Mouse (Mus musculus) lung, postnatal 0 days (tissue): ENCODE results near the gene Znrf1. TPM values are rescaled to one million over a fixed set of nuclear protein-coding genes. Genes with fewer than 3 reads are reported as not detected.

Experiments used
- ATAC-seq: fragments of 200-750 bp; cut with Nextera tagmentation; 2 replicates; pipeline ENCODE4 v1.8.0; 2017; ENCODE audit warnings: moderate library complexity
- DNase-seq: peaks from one replicate; pipeline ENCODE4 v3.0.0-alpha.2; 2016; ENCODE audit warnings: low spot score
- H3K27ac ChIP-seq: fragments of 300-500 bp; sonication (generic); 2 replicates; pipeline ENCODE4 v1.5.1; 2014; ENCODE audit warnings: antibody characterized with exemption, mild to moderate bottlenecking, low read length, mixed read lengths
- H3K27me3 ChIP-seq: fragments of 300-500 bp; sonication (generic); replicated peaks from 2 replicates; pipeline ENCODE4 v1.6.1; 2014; ENCODE audit warnings: low read length, mixed read lengths; ENCODE audit not compliant: insufficient read depth
- H3K36me3 ChIP-seq: fragments of 300-500 bp; sonication (generic); 2 replicates; pipeline ENCODE4 v1.6.1; 2014; ENCODE audit warnings: low read length, mixed read lengths; ENCODE audit not compliant: insufficient read depth
- H3K4me1 ChIP-seq: fragments of 300-500 bp; sonication (generic); 2 replicates; pipeline ENCODE4 v1.6.1; 2014; ENCODE audit warnings: antibody characterized with exemption, low read depth, low read length, mixed read lengths; ENCODE audit not compliant: insufficient read depth
- H3K4me2 ChIP-seq: fragments of 300-500 bp; sonication (generic); replicated peaks from 2 replicates; pipeline ENCODE4 v1.6.1; 2014; ENCODE audit warnings: low read depth, mild to moderate bottlenecking, low read length, moderate library complexity, mixed read lengths
- H3K4me3 ChIP-seq: fragments of 300-500 bp; sonication (generic); 2 replicates; pipeline ENCODE4 v1.5.1; 2014; ENCODE audit warnings: low read depth, low read length
- H3K9ac ChIP-seq: fragments of 300-500 bp; sonication (generic); replicated peaks from 2 replicates; pipeline ENCODE4 v1.6.1; 2014; ENCODE audit warnings: low read depth, mild to moderate bottlenecking
- H3K9me3 ChIP-seq: fragments of 300-500 bp; sonication (generic); 2 replicates; pipeline ENCODE4 v1.6.1; 2016; ENCODE audit warnings: low read length, mixed read lengths
- CTCF ChIP-seq: IDR thresholded peaks from 2 replicates; pipeline ENCODE4 v1.5.1; 2016; ENCODE audit warnings: antibody characterized with exemption, mild to moderate bottlenecking
- EP300 ChIP-seq: IDR thresholded peaks from 2 replicates; pipeline ENCODE4 v1.6.1; 2016; ENCODE audit warnings: antibody characterized with exemption, mild to moderate bottlenecking, control low read depth
- WGBS: fragments of 180-500 bp; shearing (Covaris S2); extraction: QIAGEN DNeasy Blood & Tissue Kit; methylation state at CpG from one replicate; pipeline ENCODE4 v1.1.7; 2014; 5-methylcytosine and 5-hydroxymethylcytosine counted together
- polyA plus RNA-seq: library from polyadenylated mRNA; unstranded; fragments of >200 nt; fragmentation: Nextera tagmentation; extraction: Ambion mirVana; gene quantifications from 2 replicates; pipeline ENCODE4 v1.2.1, GENCODE M21; 2015

Gene Znrf1
- polyA plus RNA-seq, 1 experiment from 2014 or later, result 24.5 TPM

DNA sequence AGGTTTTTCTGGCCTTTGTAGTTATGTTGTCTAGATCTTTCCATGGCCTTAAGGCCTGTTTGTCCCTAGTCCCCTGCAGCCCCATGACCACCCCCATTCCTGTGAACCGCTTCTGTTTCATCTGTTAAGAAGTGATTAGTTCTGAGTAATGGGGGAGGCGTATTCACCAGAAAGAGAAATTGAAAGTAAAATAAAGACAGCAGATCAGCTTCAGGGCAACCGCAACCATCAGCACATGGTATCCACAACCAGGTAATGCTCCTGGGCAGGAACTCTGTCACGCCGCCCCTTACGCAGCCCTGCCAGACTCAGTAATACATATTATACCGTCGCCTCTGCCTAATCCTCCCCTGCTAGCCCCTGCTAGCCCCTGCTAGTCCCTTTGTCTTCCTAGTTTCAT is 109.8 kb downstream of the Znrf1 start:
- Histone ChIP-seq H3K27me3 (no peaks in the 10 kb centered on the region), H3K9ac (no peak overlapping the region), H3K9me3 (no peaks in the 10 kb centered on the region), H3K36me3 (no peaks in the 10 kb centered on the region), H3K27ac (no peak overlapping the region), H3K4me1 (peaks cover 5% of the 10 kb centered on the region; the same call in 1 of the 2 replicates), H3K4me2 (no peak overlapping the region), H3K4me3 (no peak overlapping the region)
- 95% methylated on average over 8 of the region's 8 CpGs for WGBS
- no peak for ATAC-seq
- TF ChIP-seq CTCF (no peak), EP300 (no peak)
- no peak for DNase-seq

- no peaks in the 10 kb centered on the region for H3K27me3 ChIP-seq
- no peak overlapping the region for H3K9ac ChIP-seq
- H3K36me3 ChIP-seq, result no peaks in the 10 kb centered on the region
- no peak overlapping the region for H3K4me2 ChIP-seq
- DNase-seq (no peak), ATAC-seq (no peak)
- H3K4me1 ChIP-seq, result no peaks in the 10 kb centered on the region
- H3K9me3 ChIP-seq, result no peaks in the 10 kb centered on the region
- no peak overlapping the region for H3K27ac ChIP-seq
- WGBS, result 60% methylated on average over 2 of the region's 2 CpGs
- TF ChIP-seq CTCF, result no peak
- TF ChIP-seq EP300, result no peak
- H3K4me3 ChIP-seq, result no peak overlapping the region
Measured at GRCm38 (mm10) chr8:111648834-111649233, 112.9 kb downstream of the Znrf1 start.

- Histone ChIP-seq H3K36me3 (no peaks in the 10 kb centered on the region), H3K27ac (no peak overlapping the region), H3K4me2 (no peak overlapping the region), H3K9me3 (no peaks in the 10 kb centered on the region), H3K27me3 (no peaks in the 10 kb centered on the region), H3K9ac (no peak overlapping the region), H3K4me1 (no peaks in the 10 kb centered on the region), H3K4me3 (no peak overlapping the region)
- 95% methylated on average over 3 of the region's 3 CpGs for WGBS
- ATAC-seq (no peak), DNase-seq (no peak)
- TF ChIP-seq CTCF, result no peak
- TF ChIP-seq EP300, result no peak
Measured at GRCm38 (mm10) chr8:111650651-111651050, 114.8 kb downstream of the Znrf1 start.

DNA sequence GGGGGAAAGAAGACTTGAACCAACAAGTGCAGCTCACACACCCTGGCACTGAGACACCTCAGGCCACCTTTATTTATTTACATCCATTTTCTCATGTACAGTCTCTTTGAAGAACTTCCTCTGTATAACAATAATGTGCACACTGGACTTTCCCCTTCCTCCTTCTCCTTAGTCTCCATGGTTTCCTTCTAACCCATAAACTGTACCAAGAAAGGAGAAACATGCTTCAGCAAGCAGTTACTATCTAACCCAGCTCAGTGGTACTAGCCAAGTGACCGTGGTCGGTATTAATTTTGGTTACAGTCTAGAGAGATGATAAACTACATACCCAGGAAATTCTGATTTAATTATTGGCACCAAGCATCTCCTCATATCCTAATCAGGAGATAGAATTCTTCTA is 117.6 kb downstream of the Znrf1 start:
- Histone ChIP-seq H3K4me3 (no peak overlapping the region), H3K27me3 (no peaks in the 10 kb centered on the region), H3K27ac (no peak overlapping the region), H3K4me1 (0 out of 2 replicates have a peak, but pooled peaks cover 3% of the 10 kb centered on the region), H3K36me3 (no peaks in the 10 kb centered on the region), H3K9ac (no peak overlapping the region), H3K4me2 (no peak overlapping the region), H3K9me3 (no peaks in the 10 kb centered on the region)
- DNase-seq (no peak), ATAC-seq (no peak)
- TF ChIP-seq CTCF (no peak), EP300 (no peak)
- WGBS, result 96% methylated on average over 2 of the region's 2 CpGs

DNA sequence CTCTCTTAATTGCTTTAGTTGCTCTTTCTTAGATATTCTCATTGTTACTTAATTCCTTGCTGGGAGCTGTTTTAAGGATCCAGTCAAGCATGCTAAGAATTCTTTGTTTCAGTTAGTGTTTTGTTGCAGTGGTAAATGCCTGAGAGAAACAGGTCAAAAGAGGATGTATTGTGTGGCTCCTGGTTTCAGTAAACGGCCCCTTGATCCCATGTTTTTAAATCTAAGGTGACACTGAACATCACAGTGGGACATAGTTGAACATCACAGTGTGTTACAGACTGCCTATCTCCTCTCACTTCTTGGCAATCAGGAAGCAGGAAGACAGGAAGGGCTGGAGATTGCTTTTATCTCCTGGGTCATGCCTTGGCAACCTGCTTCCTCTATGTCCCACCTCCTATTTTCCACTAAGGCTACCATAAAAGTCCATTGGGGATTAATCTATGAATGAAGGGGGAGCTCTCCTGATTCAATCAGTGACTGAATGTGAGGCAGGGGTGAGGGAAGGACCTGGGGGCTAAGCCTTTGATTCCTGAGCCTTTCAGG is 121.5 kb downstream of the Znrf1 start:
- Histone ChIP-seq H3K4me2 (no peak overlapping the region), H3K4me3 (no peak overlapping the region), H3K9ac (no peak overlapping the region), H3K36me3 (no peaks in the 10 kb centered on the region), H3K27me3 (no peaks in the 10 kb centered on the region), H3K27ac (no peak overlapping the region), H3K9me3 (no peaks in the 10 kb centered on the region), H3K4me1 (0 out of 2 replicates have a peak, but pooled peaks cover 3% of the 10 kb centered on the region)
- WGBS, result 46% methylated on average over 1 of the region's 1 CpGs
- no peak for ATAC-seq
- DNase-seq, result no peak
- TF ChIP-seq CTCF, result no peak
- no peak for TF ChIP-seq EP300

DNA sequence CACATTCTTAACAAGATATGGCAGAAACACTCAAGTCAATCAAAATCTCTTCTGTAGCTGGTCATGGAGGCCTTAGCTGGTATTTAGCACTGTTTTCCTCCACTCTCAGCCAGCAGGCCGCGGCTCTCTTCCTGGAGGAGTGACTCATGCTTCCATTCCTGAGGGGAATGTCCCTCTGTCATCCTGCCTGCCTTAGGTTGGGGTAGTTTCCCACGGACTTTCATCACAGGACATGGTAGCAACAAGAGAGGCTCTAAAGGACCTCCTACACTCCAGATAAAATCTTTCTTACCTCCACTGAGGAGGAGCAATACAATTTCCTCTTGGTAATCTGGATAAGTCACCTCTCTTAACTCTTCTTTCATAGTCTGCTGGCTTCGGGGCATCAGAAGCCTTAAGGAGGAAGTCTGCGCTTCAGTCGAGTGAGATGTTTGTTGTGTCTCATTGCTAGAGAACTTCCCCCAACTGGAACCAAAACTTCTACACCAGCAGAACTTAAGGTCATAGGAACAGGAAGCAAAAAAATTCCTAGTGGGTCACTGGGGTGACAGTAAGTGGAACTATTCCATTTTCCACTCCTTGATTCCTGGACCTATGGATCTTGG is 123.0 kb downstream of the Znrf1 start:
- H3K27me3 ChIP-seq, result no peaks in the 10 kb centered on the region
- H3K4me1 ChIP-seq, result 0 out of 2 replicates have a peak, but pooled peaks cover 3% of the 10 kb centered on the region
- no peak overlapping the region for H3K4me2 ChIP-seq
- no peak overlapping the region for H3K9ac ChIP-seq
- no peak overlapping the region for H3K4me3 ChIP-seq
- DNase-seq (peak; percentile 75), ATAC-seq (peak; percentile 83)
- 0 out of 2 replicates have a peak overlapping the region, but pooled peaks have one; percentile 11 for H3K27ac ChIP-seq
- no peaks in the 10 kb centered on the region for H3K36me3 ChIP-seq
- no peaks in the 10 kb centered on the region for H3K9me3 ChIP-seq
- TF ChIP-seq CTCF (no peak), EP300 (no peak)
- 50% methylated on average over 6 of the region's 6 CpGs for WGBS
